In the genomic region with DNA sequence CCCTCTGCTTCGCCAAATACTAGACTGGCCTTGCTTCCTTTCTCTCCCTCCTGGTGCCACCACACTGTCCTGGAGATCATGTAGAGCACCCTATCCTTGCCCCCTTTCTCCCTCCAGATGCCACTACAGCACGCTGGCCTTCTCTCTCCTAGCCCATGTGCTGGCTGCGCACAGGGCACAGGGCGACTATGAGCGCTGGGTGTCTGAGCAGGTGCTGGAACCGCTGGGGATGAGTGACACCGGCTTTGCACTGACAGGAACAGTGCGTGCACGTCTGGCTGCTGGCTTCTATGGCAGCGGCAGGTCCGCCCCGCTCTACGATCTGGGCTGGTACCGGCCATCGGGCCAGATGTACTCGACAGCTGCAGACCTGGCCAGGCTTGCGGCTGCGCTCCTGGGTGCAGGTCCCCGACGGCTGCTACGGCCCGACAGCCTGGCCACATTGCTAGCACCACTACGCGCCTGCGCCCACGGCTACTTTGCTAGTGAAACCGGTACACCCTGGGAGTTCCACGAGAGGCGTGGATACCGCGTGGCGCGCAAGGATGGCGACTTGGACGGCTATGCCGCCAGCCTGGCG, we compare ENCODE assay signal across 9 mouse cellular contexts. TPM values are rescaled to one million over a fixed set of nuclear protein-coding genes. Genes with fewer than 3 reads are reported as not detected.
DNase-seq lines count a peak whose midpoint lies in the region; ATAC-seq and TF ChIP-seq lines count a peak whose summit lies in the region.
"Had no signal": no experiment of that assay in that cellular context is flagged by ENCODE, and none has a peak within 500 bp of the region (broad histone marks: within the 10 kb centered on the region; RNA-seq: fewer than 3 reads in every experiment).

No protein-coding gene starts in this region.

- H3K27me3 ChIP-seq in cerebellum, adult 2 months (ENCODE audit: control insufficient read depth, insufficient read depth, low read length), result no peaks in the 10 kb centered on the region
- no peaks in the 10 kb centered on the region for H3K27me3 ChIP-seq in testis, adult 2 months (ENCODE audit: control insufficient read depth, insufficient read depth, low read length)
- peaks cover 26% of the 10 kb centered on the region for H3K27me3 ChIP-seq in liver, embryonic 16.5 days (ENCODE audit: control insufficient read depth, insufficient read depth, low read depth, low read length)

- no peaks in the 10 kb centered on the region for H3K4me1 ChIP-seq in cerebellum, adult 2 months (ENCODE audit: control insufficient read depth, insufficient read depth, low read length)
- peaks cover 38% of the 10 kb centered on the region for H3K4me1 ChIP-seq in testis, adult 2 months (ENCODE audit: control insufficient read depth, insufficient read depth, low read length)
- H3K4me1 ChIP-seq in liver, embryonic 16.5 days (ENCODE audit: control insufficient read depth, low read depth, low read length), result no peaks in the 10 kb centered on the region; the same call in none of the 2 replicates

- no peak for TF ChIP-seq CTCF in cerebellum, adult 2 months (IDR thresholded peaks at IDR 0.05; ENCODE audit: borderline replicate concordance, insufficient read depth, low read depth, low read length)
- TF ChIP-seq CTCF in testis, adult 2 months (IDR thresholded peaks at IDR 0.05; ENCODE audit: control insufficient read depth, insufficient read depth, insufficient replicate concordance, low read depth, low read length), result no peak

- H3K9me3 ChIP-seq in liver, embryonic 16.5 days (replicated peaks; ENCODE audit: control insufficient read depth, low read length), result no peaks in the 10 kb centered on the region

- WGBS in cerebellum, adult 2 months, result 12% methylated on average over 37 of the region's 37 CpGs
- 27% methylated on average over 37 of the region's 37 CpGs for WGBS in liver, embryonic 16.5 days (ENCODE audit: insufficient replicate concordance)

- H3K4me2 ChIP-seq in liver, embryonic 16.5 days (ENCODE audit: low read depth, low read length), result peak overlapping the region; percentile 36

- TF ChIP-seq POLR2A in cerebellum, adult 2 months (IDR thresholded peaks at IDR 0.05; ENCODE audit: borderline replicate concordance, insufficient read depth, low read length), result no peak
- TF ChIP-seq POLR2A in testis, adult 2 months (IDR thresholded peaks at IDR 0.05; ENCODE audit: control insufficient read depth, low read depth, low read length), result peak; percentile 46; the same call in 1 of the 2 replicates

- H3K36me3 ChIP-seq in testis, adult 2 months (ENCODE audit: control insufficient read depth, insufficient read depth, low read length), result no peaks in the 10 kb centered on the region
- no peaks in the 10 kb centered on the region for H3K36me3 ChIP-seq in liver, embryonic 16.5 days (ENCODE audit: control insufficient read depth, insufficient read depth)

- H3K9ac ChIP-seq in liver, embryonic 16.5 days (ENCODE audit: low read depth, low read length), result no peak overlapping the region

- H3K27ac ChIP-seq in cerebellum, adult 2 months (ENCODE audit: insufficient read depth, low read length), result no peak overlapping the region
- peak overlapping the region; percentile 71 for H3K27ac ChIP-seq in testis, adult 2 months (ENCODE audit: control insufficient read depth, insufficient read depth, low read depth, low read length)
- H3K27ac ChIP-seq in liver, embryonic 16.5 days (ENCODE audit: low read length), result no peak overlapping the region

- no peak for DNase-seq in cerebellum, adult 2 months
- DNase-seq in cerebellum, adult 11-12 months, result no peak
- DNase-seq in testis, postnatal 10 days (ENCODE audit: low spot score), result no peak
- no peak for DNase-seq in frontal cortex, postnatal 14 days (ENCODE audit: low spot score in 2 of 2)
- no peak for DNase-seq in thymus, postnatal 4 days
- DNase-seq: gastrocnemius, postnatal 36 days had no signal

- ATAC-seq in liver, embryonic 16.5 days (ENCODE audit: low read depth), result no peak
- ATAC-seq in activated CD4-positive, CD25-positive, alpha-beta regulatory T cell, adult 4 months, result no peak

- peak overlapping the region; percentile 37 for H3K4me3 ChIP-seq in cerebellum, adult 2 months (replicated peaks; ENCODE audit: insufficient read depth, low read depth, low read length)
- H3K4me3 ChIP-seq in testis, adult 2 months (ENCODE audit: control insufficient read depth, low read depth, low read length), result peak overlapping the region; percentile 77
- peak overlapping the region; percentile 41 for H3K4me3 ChIP-seq in liver, embryonic 16.5 days (ENCODE audit: low read depth, low read length)

RNA-seq across cellular contexts. Expression of a gene that starts 14.7 kb away (rescaled TPM):
- 0.13 and 0.21 TPM in 2 replicates for polyA plus RNA-seq in cerebellum, adult 2 months (2012; rRNA removed)
- 0.20 and 0.47 TPM in 2 replicates for polyA plus RNA-seq in testis, adult 2 months (2012; rRNA removed)
- not detected in 2 replicates for polyA plus RNA-seq in liver, embryonic 16.5 days (2015; fragmentation: Nextera tagmentation; extraction: Ambion mirVana)
- polyA plus RNA-seq in activated CD4-positive, CD25-positive, alpha-beta regulatory T cell, adult 4 months (2017; shearing (Covaris generic)), result not detected

RNA-seq across cellular contexts. Expression of a gene that starts 26.8 kb away (rescaled TPM):
- polyA plus RNA-seq in cerebellum, adult 2 months (2012; rRNA removed), result not detected in 2 replicates
- 55.4 and 68.3 TPM in 2 replicates for polyA plus RNA-seq in testis, adult 2 months (2012; rRNA removed)
- not detected in 2 replicates for polyA plus RNA-seq in liver, embryonic 16.5 days (2015; fragmentation: Nextera tagmentation; extraction: Ambion mirVana)
- polyA plus RNA-seq in activated CD4-positive, CD25-positive, alpha-beta regulatory T cell, adult 4 months (2017; shearing (Covaris generic)), result not detected

RNA-seq across cellular contexts. Expression of a gene that starts 34.5 kb away (rescaled TPM):
- 61.2 and 63.1 TPM in 2 replicates for polyA plus RNA-seq in cerebellum, adult 2 months (2012; rRNA removed)
- polyA plus RNA-seq in testis, adult 2 months (2012; rRNA removed), result 43.3 and 46.7 TPM in 2 replicates
- polyA plus RNA-seq in liver, embryonic 16.5 days (2015; fragmentation: Nextera tagmentation; extraction: Ambion mirVana), result 5.5 and 6.6 TPM in 2 replicates
- polyA plus RNA-seq in activated CD4-positive, CD25-positive, alpha-beta regulatory T cell, adult 4 months (2017; shearing (Covaris generic)), result 10 to 100 TPM; 17.1 to 19.4 TPM

Comparison
In these comparisons a context has a peak if more than half of its experiments do, and no peak if none do; other contexts are left out.
1. RNA of a gene that starts 26.8 kb away (polyA plus RNA-seq): 55.4 to 68.3 TPM in testis, adult 2 months; not detected in cerebellum, adult 2 months, not detected in liver, embryonic 16.5 days and not detected in activated CD4-positive, CD25-positive, alpha-beta regulatory T cell, adult 4 months; every median in the first group is over 10 times any median in the second.
2. Peak in every context shown above with its lines, with median percentiles within 50 percentile points of each other: H3K4me3 ChIP-seq.